Mouse (Mus musculus): Measurements from ENCODE around the gene Pcolce. TPM values are rescaled to one million over a fixed set of nuclear protein-coding genes. Genes with fewer than 3 reads are reported as not detected.

Pcolce gene
- 22.8 and 26.4 TPM in 2 replicates for polyA plus RNA-seq (2015; fragmentation: Nextera tagmentation; extraction: Ambion mirVana)

- Histone ChIP-seq H3K9me3 (no peaks in the 10 kb centered on the region), H3K9ac (no peak within 1 kb of the TSS), H3K36me3 (no peaks in the 10 kb centered on the region), H3K27me3 (peaks cover 11% of the 10 kb centered on the region), H3K4me1 (replicated peaks) (peaks cover 30% of the 10 kb centered on the region), H3K27ac (no peak within 1 kb of the TSS), H3K4me3 (no peak within 1 kb of the TSS), H3K4me2 (no peak within 1 kb of the TSS)
- no peak for ATAC-seq (ENCODE audit: low FRiP score)
- 68% methylated on average over 11 of the region's 11 CpGs for WGBS
These were observed at the start of gene Pcolce for GRCm38 (mm10) chr5:137613550-137613949. TSS of gene Pcolce (minus strand) at chr5:137613784.

GRCm38 (mm10) chr5:137663057-137663456 is 49.5 kb upstream of the Pcolce start:
- no peak overlapping the region for H3K4me2 ChIP-seq
- H3K27me3 ChIP-seq: no peaks in the 10 kb centered on the region
- no peak overlapping the region for H3K27ac ChIP-seq
- 71% methylated on average over 9 of the region's 9 CpGs for WGBS
- ATAC-seq (ENCODE audit: low FRiP score): no peak
- H3K4me3 ChIP-seq: no peak overlapping the region
- no peaks in the 10 kb centered on the region for H3K9me3 ChIP-seq
- no peak overlapping the region for H3K9ac ChIP-seq
- no peaks in the 10 kb centered on the region for H3K4me1 ChIP-seq (replicated peaks)
- H3K36me3 ChIP-seq: peaks cover 87% of the 10 kb centered on the region

- WGBS: 93% methylated on average over 6 of the region's 6 CpGs
- H3K36me3 ChIP-seq: peaks cover 72% of the 10 kb centered on the region
- H3K4me1 ChIP-seq (replicated peaks): no peaks in the 10 kb centered on the region
- H3K4me3 ChIP-seq: no peak overlapping the region
- H3K9ac ChIP-seq: no peak overlapping the region
- no peak overlapping the region for H3K4me2 ChIP-seq
- H3K9me3 ChIP-seq: no peaks in the 10 kb centered on the region
- H3K27ac ChIP-seq: no peak overlapping the region
- H3K27me3 ChIP-seq: no peaks in the 10 kb centered on the region
- no peak for ATAC-seq (ENCODE audit: low FRiP score)
These were observed 46.6 kb upstream of the Pcolce start for GRCm38 (mm10) chr5:137660064-137660688.

GRCm38 (mm10) chr5:137656977-137657376 is 43.4 kb upstream of the Pcolce start:
- Histone ChIP-seq H3K9ac (peak overlapping the region; percentile 29; the same call in 1 of the 2 replicates), H3K27me3 (no peaks in the 10 kb centered on the region), H3K4me2 (no peak overlapping the region), H3K9me3 (no peaks in the 10 kb centered on the region), H3K4me3 (no peak overlapping the region), H3K27ac (peak overlapping the region; percentile 56; the same call in 1 of the 2 replicates), H3K4me1 (replicated peaks) (no peaks in the 10 kb centered on the region), H3K36me3 (peaks cover 71% of the 10 kb centered on the region)
- WGBS: 36% methylated on average over 6 of the region's 6 CpGs
- ATAC-seq (ENCODE audit: low FRiP score): peak; percentile 44; the same call in 1 of the 2 replicates

GRCm38 (mm10) chr5:137654746-137655145 is 41.2 kb upstream of the Pcolce start:
- H3K4me3 ChIP-seq: no peak overlapping the region
- no peak overlapping the region for H3K9ac ChIP-seq
- H3K27me3 ChIP-seq: no peaks in the 10 kb centered on the region
- no peaks in the 10 kb centered on the region for H3K9me3 ChIP-seq
- peaks cover 62% of the 10 kb centered on the region for H3K36me3 ChIP-seq
- H3K4me2 ChIP-seq: no peak overlapping the region
- 85% methylated on average over 7 of the region's 7 CpGs for WGBS
- ATAC-seq (ENCODE audit: low FRiP score): no peak
- no peak overlapping the region for H3K27ac ChIP-seq
- peaks cover 8% of the 10 kb centered on the region for H3K4me1 ChIP-seq (replicated peaks)

- no peak overlapping the region for H3K27ac ChIP-seq
- H3K4me2 ChIP-seq: no peak overlapping the region
- WGBS: 93% methylated on average over 10 of the region's 10 CpGs
- no peaks in the 10 kb centered on the region for H3K27me3 ChIP-seq
- no peak overlapping the region for H3K9ac ChIP-seq
- ATAC-seq (ENCODE audit: low FRiP score): no peak
- peaks cover 18% of the 10 kb centered on the region for H3K4me1 ChIP-seq (replicated peaks)
- no peak overlapping the region for H3K4me3 ChIP-seq
- no peaks in the 10 kb centered on the region for H3K9me3 ChIP-seq
- peaks cover 48% of the 10 kb centered on the region for H3K36me3 ChIP-seq
These were observed 39.8 kb upstream of the Pcolce start for GRCm38 (mm10) chr5:137653366-137653765.

- Histone ChIP-seq H3K4me1 (replicated peaks) (peaks cover 23% of the 10 kb centered on the region), H3K4me3 (no peak overlapping the region), H3K4me2 (no peak overlapping the region), H3K9me3 (no peaks in the 10 kb centered on the region), H3K27me3 (no peaks in the 10 kb centered on the region), H3K9ac (no peak overlapping the region), H3K36me3 (peaks cover 46% of the 10 kb centered on the region), H3K27ac (no peak overlapping the region)
- no peak for ATAC-seq (ENCODE audit: low FRiP score)
- 26% methylated on average over 3 of the region's 3 CpGs for WGBS
These were observed 38.9 kb upstream of the Pcolce start for GRCm38 (mm10) chr5:137652474-137652873.

- Histone ChIP-seq H3K9me3 (no peaks in the 10 kb centered on the region), H3K9ac (peak overlapping the region; percentile 49; the same call in 1 of the 2 replicates), H3K36me3 (peaks cover 35% of the 10 kb centered on the region), H3K4me2 (peak overlapping the region; percentile 38), H3K4me3 (no peak overlapping the region), H3K4me1 (replicated peaks) (peaks cover 30% of the 10 kb centered on the region), H3K27me3 (peaks cover 22% of the 10 kb centered on the region), H3K27ac (0 out of 2 replicates have a peak overlapping the region, but pooled peaks have one; percentile 12)
- 16% methylated on average over 17 of the region's 18 CpGs for WGBS
- ATAC-seq (ENCODE audit: low FRiP score): no peak
These were observed 36.3 kb upstream of the Pcolce start for GRCm38 (mm10) chr5:137649669-137650571.

GRCm38 (mm10) chr5:137649251-137649650 is 35.7 kb upstream of the Pcolce start:
- H3K9ac ChIP-seq: no peak overlapping the region
- no peak for ATAC-seq (ENCODE audit: low FRiP score)
- H3K4me2 ChIP-seq: no peak overlapping the region
- H3K9me3 ChIP-seq: no peaks in the 10 kb centered on the region
- H3K27ac ChIP-seq: no peak overlapping the region
- peaks cover 29% of the 10 kb centered on the region for H3K27me3 ChIP-seq
- peaks cover 30% of the 10 kb centered on the region for H3K4me1 ChIP-seq (replicated peaks)
- H3K4me3 ChIP-seq: no peak overlapping the region
- WGBS: 32% methylated on average over 4 of the region's 4 CpGs
- H3K36me3 ChIP-seq: peaks cover 30% of the 10 kb centered on the region

- Histone ChIP-seq H3K4me2 (no peak overlapping the region), H3K36me3 (peaks cover 18% of the 10 kb centered on the region), H3K27ac (no peak overlapping the region), H3K27me3 (peaks cover 41% of the 10 kb centered on the region), H3K4me3 (no peak overlapping the region), H3K9me3 (no peaks in the 10 kb centered on the region), H3K4me1 (replicated peaks) (peaks cover 30% of the 10 kb centered on the region), H3K9ac (no peak overlapping the region; the same call in 1 of the 2 replicates)
- WGBS: 75% methylated on average over 9 of the region's 9 CpGs
- ATAC-seq (ENCODE audit: low FRiP score): peak; percentile 37; the same call in 1 of the 2 replicates
These were observed 34.4 kb upstream of the Pcolce start for GRCm38 (mm10) chr5:137647827-137648601.

GRCm38 (mm10) chr5:137645652-137646091 is 32.1 kb upstream of the Pcolce start, which contains the start of gene Irs3:
TSS of gene Irs3 (minus strand) at chr5:137645714.
- ATAC-seq (ENCODE audit: low FRiP score): no peak
- Histone ChIP-seq H3K36me3 (peaks cover 21% of the 10 kb centered on the region), H3K27me3 (peaks cover 50% of the 10 kb centered on the region), H3K27ac (no peak within 1 kb of the TSS), H3K4me1 (replicated peaks) (peaks cover 30% of the 10 kb centered on the region), H3K9me3 (no peaks in the 10 kb centered on the region), H3K9ac (peak within 1 kb of the TSS; percentile 39), H3K4me2 (peak within 1 kb of the TSS; percentile 49), H3K4me3 (peak within 1 kb of the TSS; percentile 32)
- WGBS: 13% methylated on average over 11 of the region's 11 CpGs

Data from hindbrain, embryonic 13.5 days (tissue).